Mouse (Mus musculus) heart, postnatal 0 days (tissue): ENCODE measurements at regions not wholly inside any gene's neighbourhood (a gene's known extent, or its start where the extent isn't known, plus 50 kb on each side); places are given as distances from the start of the nearest gene placed in this dataset.

Experiments
- CTCF ChIP-seq: IDR thresholded peaks from 2 replicates; pipeline ENCODE4 v1.5.1; 2016; ENCODE audit warnings: antibody characterized with exemption, control low read depth, low read depth
- EP300 ChIP-seq: IDR thresholded peaks from 2 replicates; pipeline ENCODE4 v1.6.1; 2016; ENCODE audit warnings: antibody characterized with exemption, low read depth

DNA sequence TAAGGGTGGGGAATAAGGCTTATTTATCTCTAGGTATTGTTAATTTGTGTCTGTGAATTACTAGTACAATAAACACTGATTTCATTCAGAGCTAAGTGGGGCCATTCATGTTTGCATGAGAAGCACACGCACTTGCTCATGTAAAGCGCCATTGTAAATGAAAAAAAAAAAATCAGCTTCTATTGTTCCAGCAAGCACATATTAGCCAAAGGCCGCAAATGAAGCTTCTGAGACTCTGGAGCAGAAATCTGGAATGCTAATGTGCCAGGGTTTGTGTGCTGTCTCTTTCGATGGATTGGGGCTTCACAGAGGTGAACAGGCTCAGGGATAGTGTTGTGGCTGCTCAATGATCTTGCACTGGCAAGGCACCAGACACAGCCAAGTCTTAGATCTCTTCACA is 77.2 kb upstream of the Npy start:
- TF ChIP-seq EP300: no peak
- no peak for TF ChIP-seq CTCF
